Mouse (Mus musculus): ENCODE measurements around the gene Treml1. TPM values are rescaled to one million over a fixed set of nuclear protein-coding genes. Genes with fewer than 3 reads are reported as not detected.
"Not testable (repeated sequence)": the region's sequence is repeated elsewhere in the genome, so short reads cannot be mapped to it uniquely, and the experiment has no call there.

The Treml1 gene
- total RNA-seq, 2 experiments from 2014 or later, result not detected

DNA sequence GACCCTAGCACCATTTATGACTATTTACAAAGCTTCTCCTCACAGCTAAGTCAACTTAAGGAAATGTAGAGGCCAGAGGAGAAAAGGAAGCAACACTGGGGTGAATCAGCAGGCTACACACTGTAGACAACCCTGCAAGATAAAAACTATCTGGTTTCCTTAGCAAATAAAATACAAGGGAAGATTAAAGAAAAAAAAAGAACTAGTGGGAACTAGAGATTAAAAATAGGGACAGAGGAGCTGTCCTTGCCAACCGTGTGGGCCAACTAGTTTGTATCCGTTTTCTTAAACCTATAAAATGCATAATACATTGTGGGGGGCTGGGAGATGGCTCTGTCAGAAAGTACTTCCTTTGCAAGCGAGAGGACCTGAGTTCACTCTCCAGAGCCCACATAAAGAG is 17.8 kb upstream of the Treml1 start:
- Histone ChIP-seq H3K27ac (no peak overlapping the region), H3K4me3 (no peak overlapping the region)
- intact Hi-C loops (cut with DNase I), result no loop called here
- no peak for TF ChIP-seq CTCF (IDR thresholded peaks at IDR 0.05)
- no peak for DNase-seq

DNA sequence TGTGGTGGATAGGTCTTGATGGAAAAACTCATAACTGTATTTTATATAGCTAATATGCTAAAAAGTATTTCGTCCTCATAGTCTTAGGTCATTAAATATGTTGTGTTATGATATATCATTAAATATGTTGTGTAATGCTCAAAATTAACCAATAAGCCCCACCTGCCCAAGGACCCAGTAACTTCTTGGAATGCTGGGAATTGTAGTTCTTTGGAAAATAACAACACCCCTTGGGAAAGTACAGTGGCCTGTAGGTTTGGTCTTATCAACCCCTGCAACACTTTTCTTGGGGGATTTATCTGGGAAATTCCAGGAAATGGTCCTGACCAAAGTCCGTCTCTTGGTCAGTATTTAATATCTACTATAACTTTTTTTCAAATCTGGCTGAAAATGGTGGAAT is 16.7 kb upstream of the Treml1 start:
- no peak overlapping the region for H3K4me3 ChIP-seq
- H3K27ac ChIP-seq, result no peak overlapping the region
- no peak for TF ChIP-seq CTCF (IDR thresholded peaks at IDR 0.05)
- intact Hi-C loops (cut with DNase I), result no loop called here
- no peak for DNase-seq

DNA sequence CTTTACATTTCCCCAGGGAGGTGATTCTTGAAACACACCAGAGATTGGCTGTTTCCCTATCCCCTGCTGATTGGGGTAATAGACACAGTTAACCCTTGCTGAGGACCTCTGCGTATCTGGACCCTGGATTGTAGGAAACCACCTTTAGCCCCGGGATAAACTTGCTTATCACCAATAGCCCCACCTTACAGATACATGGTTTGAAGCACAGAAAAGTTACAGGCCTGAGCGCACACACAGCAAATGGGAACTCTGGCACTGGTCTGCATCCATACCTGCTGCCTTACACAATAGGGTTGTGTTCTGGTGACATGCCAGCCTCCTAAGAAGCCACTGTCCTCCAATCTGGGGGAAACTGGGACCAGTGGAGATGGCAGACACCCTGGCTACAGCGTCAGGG is 13.9 kb upstream of the Treml1 start:
- intact Hi-C loops (cut with DNase I), result no loop called here
- Histone ChIP-seq H3K4me3 (no peak overlapping the region), H3K27ac (no peak overlapping the region)
- TF ChIP-seq CTCF (IDR thresholded peaks at IDR 0.05), result no peak
- DNase-seq, result no peak

DNA sequence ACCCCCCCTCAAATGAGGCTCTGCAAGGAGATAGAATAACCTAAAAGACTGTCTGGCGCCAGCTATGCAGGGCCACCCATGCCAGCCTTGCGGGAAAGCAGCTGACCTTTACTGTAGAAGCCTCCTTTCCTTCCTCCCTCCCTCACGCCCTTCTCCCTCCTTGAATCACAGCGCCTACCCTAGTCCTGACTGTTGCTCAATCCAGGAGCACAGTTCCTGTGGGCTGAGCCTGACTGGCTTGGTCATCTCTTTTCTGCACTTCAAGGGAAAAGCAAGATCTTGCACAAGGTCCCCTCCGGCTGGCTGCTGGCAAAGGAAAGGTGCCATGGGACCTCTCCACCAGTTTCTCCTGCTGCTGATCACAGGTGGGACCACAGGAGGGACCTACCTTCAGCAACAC is 13.5 kb upstream of the Treml1 start, which contains the start of gene Trem2:
Gene Trem2, plus strand, starts transcription at position 171 of the 400 bp plus-strand sequence.
- DNase-seq, result no peak
- intact Hi-C loops (cut with DNase I), result no loop called here
- TF ChIP-seq CTCF (IDR thresholded peaks at IDR 0.05), result no peak
- H3K4me3 ChIP-seq, result no peak within 1 kb of the TSS
- no peak within 1 kb of the TSS for H3K27ac ChIP-seq

DNA sequence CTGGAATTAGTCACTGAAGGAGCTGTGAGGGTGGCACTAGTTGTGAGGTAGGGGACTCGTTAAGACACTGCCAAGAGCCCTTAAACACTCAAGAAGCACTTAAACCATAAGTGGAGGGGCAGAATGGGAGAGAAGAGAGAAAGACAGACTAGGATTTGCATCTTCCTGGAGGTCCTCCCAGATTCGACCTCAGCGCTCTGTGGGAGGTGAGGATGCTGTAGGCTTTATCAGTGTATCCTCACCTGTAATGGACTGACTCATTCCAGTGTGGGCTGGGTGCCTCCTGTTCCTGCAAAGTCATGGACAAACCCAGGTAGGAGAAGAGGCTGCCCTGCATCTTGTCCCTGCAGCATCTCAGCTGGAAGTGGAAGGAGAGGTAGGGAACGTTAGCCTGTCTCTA is 12.9 kb upstream of the Treml1 start:
- intact Hi-C loops (cut with DNase I), result no loop called here
- no peak overlapping the region for H3K4me3 ChIP-seq
- TF ChIP-seq CTCF (IDR thresholded peaks at IDR 0.05), result no peak
- H3K27ac ChIP-seq, result no peak overlapping the region
- DNase-seq, result no peak

DNA sequence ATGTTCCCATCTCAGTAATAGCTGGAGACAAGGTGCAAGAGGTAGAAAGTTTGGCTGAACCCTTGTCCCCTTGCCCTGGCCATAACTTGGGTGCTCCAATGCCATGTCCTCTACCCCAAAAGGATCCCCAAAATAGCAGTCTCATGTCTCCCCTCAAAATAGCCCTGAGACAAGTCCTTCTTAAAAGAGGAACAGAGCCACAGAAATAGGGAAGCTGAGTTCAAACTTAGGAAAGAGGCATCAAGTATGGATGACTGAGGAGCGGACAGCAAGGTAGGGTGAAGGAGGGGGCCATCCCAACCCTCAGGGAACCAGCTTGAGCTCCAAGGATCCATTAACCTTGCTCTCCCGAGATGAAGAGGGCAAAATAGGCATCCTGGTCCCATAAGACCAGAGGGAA is 12.4 kb upstream of the Treml1 start:
- H3K27ac ChIP-seq, result no peak overlapping the region
- H3K4me3 ChIP-seq, result no peak overlapping the region
- intact Hi-C loops (cut with DNase I), result no loop called here
- no peak for TF ChIP-seq CTCF (IDR thresholded peaks at IDR 0.05)
- no peak for DNase-seq

DNA sequence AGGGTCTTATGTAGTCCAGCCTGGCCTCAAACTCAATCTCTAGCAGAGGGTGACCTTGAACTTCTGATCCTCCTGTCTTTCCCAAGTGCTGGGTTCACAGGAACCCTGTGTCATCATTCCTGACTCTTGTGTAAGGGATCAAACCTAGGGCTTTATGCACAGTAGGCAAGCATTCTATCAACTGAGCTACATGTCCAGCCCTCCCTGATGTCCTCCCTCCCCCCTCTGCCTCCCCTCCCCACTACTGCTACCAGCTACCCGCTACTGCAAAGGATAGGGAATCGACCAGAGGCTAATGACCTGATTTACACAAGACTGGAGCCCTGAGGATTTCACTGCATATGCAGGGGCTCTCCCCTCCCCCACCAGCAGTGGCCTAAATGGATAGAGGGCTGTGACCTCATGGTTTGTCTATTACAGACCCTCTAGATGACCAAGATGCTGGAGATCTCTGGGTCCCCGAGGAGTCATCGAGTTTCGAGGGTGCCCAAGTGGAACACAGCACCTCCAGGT is 9.0 kb upstream of the Treml1 start:
- TF ChIP-seq CTCF (IDR thresholded peaks at IDR 0.05), result no peak
- intact Hi-C loops (cut with DNase I), result no loop called here
- Histone ChIP-seq H3K4me3 (no peak overlapping the region), H3K27ac (no peak overlapping the region)
- DNase-seq, result no peak

DNA sequence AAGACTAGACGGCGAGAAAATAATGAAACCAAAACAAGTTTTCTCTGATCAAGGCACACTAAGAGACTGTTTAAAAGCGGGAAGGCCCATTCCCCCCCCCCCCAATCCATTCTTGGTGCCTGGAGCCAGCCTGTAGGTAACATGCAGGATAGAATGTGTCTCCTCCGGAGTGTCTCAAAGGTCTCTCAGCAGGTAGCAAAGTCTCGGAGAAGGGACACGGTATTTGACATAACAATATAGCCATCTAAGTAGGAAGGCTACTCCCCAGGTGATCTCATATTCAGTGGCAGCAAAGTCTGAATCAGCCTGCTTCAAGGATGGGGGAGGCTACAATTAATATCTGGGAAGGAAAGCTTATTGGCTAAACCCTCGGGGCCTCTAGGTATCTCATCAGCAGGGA is 6.7 kb upstream of the Treml1 start:
- intact Hi-C loops (cut with DNase I), result not testable (repeated sequence)

DNA sequence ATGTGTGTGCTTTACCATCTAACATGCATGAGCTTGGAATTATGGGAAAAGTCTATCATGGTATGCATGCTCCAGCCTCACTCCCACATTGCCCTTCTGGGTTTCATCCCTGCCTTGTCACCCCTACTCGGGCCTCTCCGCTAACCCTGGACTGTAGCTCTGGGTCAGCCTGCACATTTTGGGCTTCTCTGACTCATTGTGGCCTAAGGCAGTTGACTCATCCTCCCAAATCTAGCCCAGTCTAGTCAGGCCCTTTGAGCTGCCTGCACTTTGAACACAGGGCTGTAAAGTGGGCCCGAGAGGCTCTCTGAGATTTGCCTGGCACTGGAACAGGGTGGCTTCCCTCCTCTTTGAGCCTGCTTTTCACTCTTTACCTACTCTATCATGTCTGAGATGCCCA is 3.9 kb upstream of the Treml1 start:
- H3K4me3 ChIP-seq, result no peak overlapping the region
- no peak for TF ChIP-seq CTCF (IDR thresholded peaks at IDR 0.05)
- H3K27ac ChIP-seq, result no peak overlapping the region

More for the DNA sequence above, 6.7 kb upstream of the Treml1 start:
- H3K4me3 ChIP-seq, DNase-seq, H3K27ac ChIP-seq: not testable (repeated sequence)

DNA sequence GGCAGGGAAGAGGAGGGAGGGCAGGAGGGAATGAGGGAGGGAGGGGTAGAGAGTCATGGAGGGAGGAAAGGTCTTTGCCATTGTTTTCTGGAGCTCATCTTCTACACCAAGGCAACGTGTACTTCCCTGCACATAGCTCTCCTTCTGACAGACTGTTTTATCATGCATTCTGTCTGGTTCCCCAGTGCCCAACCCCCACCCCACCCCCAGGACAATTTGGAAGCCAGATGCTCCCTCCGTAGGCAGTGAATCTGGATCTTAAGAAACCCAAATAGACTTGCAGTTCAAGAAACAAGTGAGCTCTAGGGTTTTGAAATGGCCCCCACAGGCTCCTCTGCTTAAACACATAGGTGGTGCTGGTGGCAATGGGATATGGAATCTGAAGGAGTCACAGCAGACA is 1.8 kb upstream of the Treml1 start:
- no peak for TF ChIP-seq CTCF (IDR thresholded peaks at IDR 0.05)
- Histone ChIP-seq H3K27ac (no peak overlapping the region), H3K4me3 (no peak overlapping the region)
- intact Hi-C loops (cut with DNase I), result no loop called here
- no peak for DNase-seq

More for the DNA sequence above, 3.9 kb upstream of the Treml1 start:
- intact Hi-C loops (cut with DNase I), result no loop called here
- no peak for DNase-seq

DNA sequence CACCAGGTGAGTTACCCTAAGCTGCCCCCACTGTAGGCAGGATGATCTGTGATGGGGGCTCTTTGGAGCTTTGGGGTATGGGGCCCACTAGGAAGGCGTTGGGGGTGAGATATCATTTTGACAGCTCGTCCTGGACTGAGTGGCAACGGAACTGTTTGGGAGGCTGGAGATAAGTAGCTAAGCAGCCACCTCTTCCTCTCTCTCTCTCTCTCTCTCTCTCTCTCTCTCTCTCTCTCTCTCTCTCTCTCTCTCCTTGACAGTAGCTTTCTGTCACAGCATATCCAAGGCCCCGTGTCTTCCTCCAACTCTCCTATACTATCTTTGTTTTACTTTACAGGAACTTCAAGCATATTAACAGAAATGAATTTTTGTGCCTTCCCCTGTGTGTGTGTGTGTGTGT is 746 bp downstream of the Treml1 start:
- no peak for TF ChIP-seq CTCF (IDR thresholded peaks at IDR 0.05)
- Histone ChIP-seq H3K4me3 (no peak overlapping the region), H3K27ac (no peak overlapping the region)
- intact Hi-C loops (cut with DNase I), result no loop called here
- DNase-seq, result no peak

DNA sequence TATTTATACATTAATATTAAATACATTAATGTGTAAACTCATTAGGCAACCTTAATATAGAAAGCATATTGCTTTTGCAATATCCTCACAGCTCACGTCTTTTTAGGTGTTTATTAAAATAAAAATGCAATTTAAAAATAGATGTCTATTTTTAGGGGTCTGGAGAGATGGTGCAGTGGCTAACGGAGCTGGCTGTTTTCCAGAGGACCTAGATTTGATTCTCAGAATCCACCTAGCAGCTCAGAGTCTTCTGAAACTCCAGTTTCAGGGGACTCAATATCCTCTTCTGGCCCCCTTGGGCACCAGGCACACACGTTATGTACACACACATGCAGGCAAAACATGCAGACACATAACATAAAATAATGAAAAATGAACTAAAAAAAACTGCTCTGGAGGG is 2.6 kb downstream of the Treml1 start:
- H3K4me3 ChIP-seq, result no peak overlapping the region
- intact Hi-C loops (cut with DNase I), result no loop called here
- peak; percentile 25 for DNase-seq
- H3K27ac ChIP-seq, result no peak overlapping the region
- TF ChIP-seq CTCF (IDR thresholded peaks at IDR 0.05), result no peak

DNA sequence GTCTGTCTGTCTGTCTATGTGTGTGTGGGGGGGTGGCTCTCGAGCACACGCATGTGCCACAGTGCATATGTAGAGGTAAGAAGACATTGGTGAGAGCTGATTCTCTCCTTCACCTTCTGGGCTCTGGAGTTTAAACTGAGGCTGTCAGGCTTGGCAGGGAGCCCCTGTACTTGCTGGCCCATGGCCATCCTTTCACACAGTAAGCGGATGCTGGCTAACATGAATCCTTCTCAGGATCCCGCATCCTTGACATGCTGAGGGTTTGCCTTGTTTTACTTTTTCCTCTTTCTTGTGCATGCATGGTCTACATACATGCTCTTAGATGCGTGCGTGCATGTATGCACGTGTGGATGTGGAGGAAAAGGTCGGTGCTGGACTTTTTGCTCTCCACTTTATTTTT is 3.2 kb downstream of the Treml1 start:
- intact Hi-C loops (cut with DNase I), result no loop called here
- peak; percentile 66 for DNase-seq
- Histone ChIP-seq H3K4me3 (no peak overlapping the region), H3K27ac (no peak overlapping the region)
- TF ChIP-seq CTCF (IDR thresholded peaks at IDR 0.05), result no peak

DNA sequence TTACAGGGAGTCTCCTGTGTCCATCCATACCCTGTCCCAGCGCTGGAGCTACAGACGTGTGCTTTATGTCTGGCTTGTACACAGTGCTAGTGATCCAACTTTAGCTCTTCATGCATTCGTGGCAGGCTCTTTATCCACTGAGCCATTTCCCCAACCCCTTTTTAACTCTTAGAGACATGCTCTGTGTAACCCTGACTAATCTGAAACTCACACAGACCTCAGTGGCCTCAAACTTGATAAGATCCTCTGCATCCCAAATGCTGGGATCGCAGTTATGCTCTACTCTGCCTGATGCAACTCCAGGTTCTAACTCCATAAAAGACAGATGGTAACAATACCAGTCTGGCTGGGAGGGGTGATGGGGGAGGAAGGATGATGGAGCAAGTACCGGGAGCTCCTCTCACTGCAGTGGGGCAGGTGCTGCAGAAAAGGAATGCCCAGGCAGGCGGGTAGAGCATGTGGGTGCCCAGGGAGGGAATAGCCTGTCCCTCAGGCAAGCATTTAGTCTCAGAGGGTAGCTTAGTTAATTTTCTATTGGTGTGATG is 3.8 kb downstream of the Treml1 start:
- TF ChIP-seq CTCF (IDR thresholded peaks at IDR 0.05), result no peak
- intact Hi-C loops (cut with DNase I), result no loop called here
- Histone ChIP-seq H3K27ac (no peak overlapping the region), H3K4me3 (no peak overlapping the region)
- DNase-seq, result no peak
